Mouse (Mus musculus): Measurements from ENCODE around the gene Sh3pxd2b. TPM values are rescaled to one million over a fixed set of nuclear protein-coding genes. Genes with fewer than 3 reads are reported as not detected.

The Sh3pxd2b gene
- polyA plus RNA-seq, 1 experiment from 2014 or later: 34.6 TPM

- Histone ChIP-seq H3K27me3 (ENCODE audit: control insufficient read depth, insufficient read depth, low read length) (no peaks in the 10 kb centered on the region), H3K4me3 (ENCODE audit: low read depth, low read length) (peak overlapping the region; percentile 96), H3K4me1 (ENCODE audit: control insufficient read depth, insufficient read depth, low read length) (no peaks in the 10 kb centered on the region), H3K9me3 (ENCODE audit: control insufficient read depth, low read depth, low read length) (no peaks in the 10 kb centered on the region), H3K4me2 (replicated peaks; ENCODE audit: low read depth, low read length) (peak overlapping the region; percentile 78), H3K9ac (replicated peaks; ENCODE audit: low read depth, low read length) (peak overlapping the region; percentile 86), H3K27ac (ENCODE audit: low read length) (peak overlapping the region; percentile 73; the same call in 1 of the 2 replicates), H3K36me3 (ENCODE audit: control insufficient read depth, insufficient read depth, low read length) (no peaks in the 10 kb centered on the region)
- ATAC-seq (ENCODE audit: insufficient number of reproducible peaks, insufficient read depth, low FRiP score, low read depth): no peak
- WGBS: 3% methylated on average over 19 of the region's 19 CpGs
Observed at GRCm38 (mm10) chr11:32454231-32454799, 106.7 kb downstream of the Sh3pxd2b start.

GRCm38 (mm10) chr11:32454800-32455506 is 107.3 kb downstream of the Sh3pxd2b start, which contains the start of gene Ubtd2:
Gene Ubtd2 (plus strand): TSS chr11:32455370.
- Histone ChIP-seq H3K27me3 (ENCODE audit: control insufficient read depth, insufficient read depth, low read length) (no peaks in the 10 kb centered on the region), H3K27ac (ENCODE audit: low read length) (peak within 1 kb of the TSS; percentile 94), H3K4me3 (ENCODE audit: low read depth, low read length) (peak within 1 kb of the TSS; percentile 96), H3K4me1 (ENCODE audit: control insufficient read depth, insufficient read depth, low read length) (no peaks in the 10 kb centered on the region), H3K36me3 (ENCODE audit: control insufficient read depth, insufficient read depth, low read length) (no peaks in the 10 kb centered on the region), H3K4me2 (replicated peaks; ENCODE audit: low read depth, low read length) (peak within 1 kb of the TSS; percentile 78), H3K9me3 (ENCODE audit: control insufficient read depth, low read depth, low read length) (no peaks in the 10 kb centered on the region), H3K9ac (replicated peaks; ENCODE audit: low read depth, low read length) (peak within 1 kb of the TSS; percentile 86)
- 1% methylated on average over 69 of the region's 86 CpGs for WGBS
- ATAC-seq (ENCODE audit: insufficient number of reproducible peaks, insufficient read depth, low FRiP score, low read depth): peak; percentile 97

- no peaks in the 10 kb centered on the region for H3K27me3 ChIP-seq (ENCODE audit: control insufficient read depth, insufficient read depth, low read length)
- peak overlapping the region; percentile 96 for H3K4me3 ChIP-seq (ENCODE audit: low read depth, low read length)
- no peaks in the 10 kb centered on the region for H3K36me3 ChIP-seq (ENCODE audit: control insufficient read depth, insufficient read depth, low read length)
- under 1% methylated on average over 52 of the region's 58 CpGs for WGBS
- no peaks in the 10 kb centered on the region for H3K9me3 ChIP-seq (ENCODE audit: control insufficient read depth, low read depth, low read length)
- H3K4me1 ChIP-seq (ENCODE audit: control insufficient read depth, insufficient read depth, low read length): no peaks in the 10 kb centered on the region
- H3K9ac ChIP-seq (replicated peaks; ENCODE audit: low read depth, low read length): peak overlapping the region; percentile 86
- peak overlapping the region; percentile 78 for H3K4me2 ChIP-seq (replicated peaks; ENCODE audit: low read depth, low read length)
- H3K27ac ChIP-seq (ENCODE audit: low read length): peak overlapping the region; percentile 94
- peak; percentile 24; the same call in 1 of the 2 replicates for ATAC-seq (ENCODE audit: insufficient number of reproducible peaks, insufficient read depth, low FRiP score, low read depth)
Observed at GRCm38 (mm10) chr11:32455507-32456141, 108.0 kb downstream of the Sh3pxd2b start.

- Histone ChIP-seq H3K27ac (ENCODE audit: low read length) (no peak overlapping the region), H3K36me3 (ENCODE audit: control insufficient read depth, insufficient read depth, low read length) (no peaks in the 10 kb centered on the region), H3K9ac (replicated peaks; ENCODE audit: low read depth, low read length) (peak overlapping the region; percentile 86; the same call in 1 of the 2 replicates), H3K4me1 (ENCODE audit: control insufficient read depth, insufficient read depth, low read length) (no peaks in the 10 kb centered on the region), H3K4me2 (replicated peaks; ENCODE audit: low read depth, low read length) (peak overlapping the region; percentile 78), H3K27me3 (ENCODE audit: control insufficient read depth, insufficient read depth, low read length) (no peaks in the 10 kb centered on the region), H3K9me3 (ENCODE audit: control insufficient read depth, low read depth, low read length) (no peaks in the 10 kb centered on the region), H3K4me3 (ENCODE audit: low read depth, low read length) (peak overlapping the region; percentile 96)
- 5% methylated on average over 6 of the region's 6 CpGs for WGBS
- no peak for ATAC-seq (ENCODE audit: insufficient number of reproducible peaks, insufficient read depth, low FRiP score, low read depth)
Observed at GRCm38 (mm10) chr11:32456356-32456755, 108.7 kb downstream of the Sh3pxd2b start.

GRCm38 (mm10) chr11:32464282-32464681 is 116.7 kb downstream of the Sh3pxd2b start:
- no peak for ATAC-seq (ENCODE audit: insufficient number of reproducible peaks, insufficient read depth, low FRiP score, low read depth)
- no peak overlapping the region for H3K27ac ChIP-seq (ENCODE audit: low read length)
- no peaks in the 10 kb centered on the region for H3K36me3 ChIP-seq (ENCODE audit: control insufficient read depth, insufficient read depth, low read length)
- no peaks in the 10 kb centered on the region for H3K27me3 ChIP-seq (ENCODE audit: control insufficient read depth, insufficient read depth, low read length)
- H3K4me3 ChIP-seq (ENCODE audit: low read depth, low read length): no peak overlapping the region
- 64% methylated on average over 2 of the region's 2 CpGs for WGBS
- H3K4me1 ChIP-seq (ENCODE audit: control insufficient read depth, insufficient read depth, low read length): peaks cover 6% of the 10 kb centered on the region; the same call in 1 of the 2 replicates
- H3K9ac ChIP-seq (replicated peaks; ENCODE audit: low read depth, low read length): no peak overlapping the region
- no peak overlapping the region for H3K4me2 ChIP-seq (replicated peaks; ENCODE audit: low read depth, low read length)
- H3K9me3 ChIP-seq (ENCODE audit: control insufficient read depth, low read depth, low read length): no peaks in the 10 kb centered on the region

- Histone ChIP-seq H3K4me1 (ENCODE audit: control insufficient read depth, insufficient read depth, low read length) (no peaks in the 10 kb centered on the region), H3K4me2 (replicated peaks; ENCODE audit: low read depth, low read length) (no peak overlapping the region), H3K9me3 (ENCODE audit: control insufficient read depth, low read depth, low read length) (no peaks in the 10 kb centered on the region), H3K36me3 (ENCODE audit: control insufficient read depth, insufficient read depth, low read length) (no peaks in the 10 kb centered on the region), H3K27me3 (ENCODE audit: control insufficient read depth, insufficient read depth, low read length) (no peaks in the 10 kb centered on the region), H3K27ac (ENCODE audit: low read length) (no peak overlapping the region), H3K9ac (replicated peaks; ENCODE audit: low read depth, low read length) (no peak overlapping the region), H3K4me3 (ENCODE audit: low read depth, low read length) (no peak overlapping the region)
- WGBS: 61% methylated on average over 2 of the region's 2 CpGs
- no peak for ATAC-seq (ENCODE audit: insufficient number of reproducible peaks, insufficient read depth, low FRiP score, low read depth)
Observed at GRCm38 (mm10) chr11:32471925-32472324, 124.3 kb downstream of the Sh3pxd2b start.

GRCm38 (mm10) chr11:32474725-32475124 is 127.1 kb downstream of the Sh3pxd2b start:
- no peak for ATAC-seq (ENCODE audit: insufficient number of reproducible peaks, insufficient read depth, low FRiP score, low read depth)
- no peaks in the 10 kb centered on the region for H3K4me1 ChIP-seq (ENCODE audit: control insufficient read depth, insufficient read depth, low read length)
- H3K27ac ChIP-seq (ENCODE audit: low read length): no peak overlapping the region
- no peak overlapping the region for H3K9ac ChIP-seq (replicated peaks; ENCODE audit: low read depth, low read length)
- no peaks in the 10 kb centered on the region for H3K9me3 ChIP-seq (ENCODE audit: control insufficient read depth, low read depth, low read length)
- no peak overlapping the region for H3K4me3 ChIP-seq (ENCODE audit: low read depth, low read length)
- no peaks in the 10 kb centered on the region for H3K36me3 ChIP-seq (ENCODE audit: control insufficient read depth, insufficient read depth, low read length)
- 81% methylated on average over 3 of the region's 3 CpGs for WGBS
- H3K27me3 ChIP-seq (ENCODE audit: control insufficient read depth, insufficient read depth, low read length): no peaks in the 10 kb centered on the region
- no peak overlapping the region for H3K4me2 ChIP-seq (replicated peaks; ENCODE audit: low read depth, low read length)

GRCm38 (mm10) chr11:32475487-32476236 is 128.0 kb downstream of the Sh3pxd2b start:
- Histone ChIP-seq H3K4me3 (ENCODE audit: low read depth, low read length) (no peak overlapping the region), H3K27me3 (ENCODE audit: control insufficient read depth, insufficient read depth, low read length) (no peaks in the 10 kb centered on the region), H3K36me3 (ENCODE audit: control insufficient read depth, insufficient read depth, low read length) (no peaks in the 10 kb centered on the region), H3K4me2 (replicated peaks; ENCODE audit: low read depth, low read length) (no peak overlapping the region), H3K9ac (replicated peaks; ENCODE audit: low read depth, low read length) (no peak overlapping the region), H3K27ac (ENCODE audit: low read length) (no peak overlapping the region), H3K4me1 (ENCODE audit: control insufficient read depth, insufficient read depth, low read length) (no peaks in the 10 kb centered on the region), H3K9me3 (ENCODE audit: control insufficient read depth, low read depth, low read length) (no peaks in the 10 kb centered on the region)
- ATAC-seq (ENCODE audit: insufficient number of reproducible peaks, insufficient read depth, low FRiP score, low read depth): no peak
- 77% methylated on average over 5 of the region's 5 CpGs for whole genome bisulfite sequencing

Data from stomach, embryonic 14.5 days (tissue).